Mouse (Mus musculus) cerebellum, adult 11 months (tissue): ENCODE results near the gene Pfkl.
"Not testable (repeated sequence)": the region's sequence is repeated elsewhere in the genome, so short reads cannot be mapped to it uniquely, and the experiment has no call there.

Experiments
- DNase-seq: peaks from one replicate; pipeline ENCODE4 v3.0.0; 2022

Gene Pfkl

DNA sequence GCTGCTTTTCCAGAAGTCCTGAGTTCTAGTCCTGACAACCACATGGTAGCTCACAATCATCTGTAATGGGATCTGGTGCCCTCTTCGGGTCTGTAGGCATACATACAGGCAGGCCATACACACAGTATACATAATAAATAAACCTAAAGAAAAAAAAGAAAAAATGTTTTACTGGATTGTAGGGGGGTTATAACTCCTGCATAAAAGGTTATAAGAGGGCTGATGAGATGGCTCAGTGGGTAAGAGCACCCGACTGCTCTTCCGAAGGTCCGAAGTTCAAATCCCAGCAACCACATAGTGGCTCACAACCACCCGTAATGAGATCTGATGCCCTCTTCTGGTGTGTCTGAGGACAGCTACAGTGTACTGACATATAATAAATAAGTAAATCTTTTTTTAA lies 1.2 kb upstream of the Pfkl start:
- DNase-seq: not testable (repeated sequence)

DNA sequence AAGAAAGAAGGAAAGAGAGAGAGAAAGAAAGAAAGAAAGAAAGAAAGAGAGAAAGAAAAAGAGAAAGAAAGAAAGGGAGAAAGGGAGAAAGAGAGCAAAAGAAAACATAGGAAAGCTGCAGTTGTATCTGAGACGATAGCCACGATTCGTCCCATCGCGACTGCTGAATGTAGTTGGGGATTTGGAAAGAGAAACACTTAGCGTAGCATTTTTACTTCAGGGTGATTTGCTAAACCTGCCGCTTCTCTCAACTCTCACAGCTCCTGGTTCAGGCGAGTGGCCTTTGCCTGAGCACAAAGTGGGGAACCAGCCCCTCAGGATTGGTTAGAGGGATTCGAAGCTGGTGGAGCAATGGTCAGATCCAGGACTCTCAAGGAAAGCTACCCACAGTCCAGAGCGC lies 452 bp upstream of the Pfkl start:
- no peak for DNase-seq

DNA sequence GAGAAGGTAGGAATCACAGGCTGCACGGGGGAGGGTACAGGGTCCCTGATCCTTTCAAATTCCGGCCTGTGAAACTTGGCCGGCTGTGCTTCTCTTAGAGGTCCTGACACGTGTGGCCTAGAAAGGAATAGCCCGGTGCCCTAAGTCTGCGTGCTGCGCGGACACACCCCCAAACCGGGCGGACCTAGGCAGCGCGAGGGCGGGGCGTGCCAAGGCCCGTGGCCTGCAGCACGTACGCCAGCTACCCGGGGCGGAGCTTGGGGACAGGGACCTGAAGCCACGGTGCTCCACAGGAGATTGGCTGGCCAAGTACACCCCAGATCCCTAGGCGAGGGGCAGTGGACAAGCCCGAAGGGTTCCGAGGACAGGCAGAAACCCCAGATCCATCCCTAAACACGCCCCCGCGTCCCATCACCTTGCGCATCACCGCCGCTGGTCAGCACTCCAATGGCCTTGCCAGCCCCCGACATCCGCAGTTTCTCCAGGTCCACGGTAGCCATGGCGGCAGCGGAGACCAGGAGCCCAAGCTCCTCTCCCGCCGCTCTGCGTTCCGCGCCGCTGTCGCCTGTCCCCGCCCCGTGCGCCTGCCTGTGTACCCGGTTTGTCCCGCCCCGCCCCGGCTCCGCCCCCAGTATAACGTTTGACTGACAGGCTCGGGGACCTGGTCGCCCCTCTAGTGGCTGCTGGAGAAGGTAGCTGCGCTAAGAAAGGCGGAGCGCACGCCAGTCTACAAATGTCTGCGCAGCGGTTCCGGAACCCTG lies 519 bp downstream of the Pfkl start:
- DNase-seq: peak; percentile 94

DNA sequence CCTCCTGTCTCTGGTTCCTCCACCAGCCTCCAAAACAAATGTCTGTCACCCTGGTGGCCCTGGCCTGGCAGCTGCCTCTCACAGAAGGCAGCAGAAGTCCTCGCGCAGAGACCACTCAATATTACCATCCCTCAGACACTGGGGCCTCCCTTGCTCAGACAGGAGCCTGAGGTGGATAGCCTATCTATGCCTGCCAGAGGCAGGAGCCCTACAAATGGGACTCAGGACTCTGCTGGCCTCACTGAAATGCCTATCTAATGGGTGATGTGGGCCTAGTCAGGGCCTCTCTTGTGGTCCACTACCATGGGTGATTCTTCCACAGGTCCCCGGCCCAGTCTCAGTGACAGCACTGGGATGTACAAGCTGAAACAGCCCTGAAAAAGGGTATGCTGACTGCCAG lies 1.7 kb downstream of the Pfkl start:
- DNase-seq: no peak

DNA sequence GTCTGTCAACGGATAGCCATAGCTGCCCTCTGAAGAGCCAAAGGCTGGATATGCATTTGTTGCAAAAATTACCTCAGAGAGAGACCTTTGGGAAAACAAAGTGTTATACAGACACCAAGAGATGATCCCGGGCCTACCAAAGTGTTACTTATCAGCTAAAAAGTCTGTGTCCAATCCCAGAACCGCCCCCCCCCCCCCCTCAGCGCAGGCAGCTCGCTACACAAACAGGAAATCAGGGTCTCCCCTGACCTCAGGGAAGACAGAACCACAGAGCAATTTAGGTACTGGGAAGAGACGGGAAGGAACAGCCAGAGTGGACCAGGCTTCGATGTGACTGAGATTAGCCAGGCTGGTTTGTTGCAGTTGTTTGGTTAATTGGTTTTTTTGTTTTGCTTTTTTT lies 2.7 kb downstream of the Pfkl start:
- DNase-seq: no peak

DNA sequence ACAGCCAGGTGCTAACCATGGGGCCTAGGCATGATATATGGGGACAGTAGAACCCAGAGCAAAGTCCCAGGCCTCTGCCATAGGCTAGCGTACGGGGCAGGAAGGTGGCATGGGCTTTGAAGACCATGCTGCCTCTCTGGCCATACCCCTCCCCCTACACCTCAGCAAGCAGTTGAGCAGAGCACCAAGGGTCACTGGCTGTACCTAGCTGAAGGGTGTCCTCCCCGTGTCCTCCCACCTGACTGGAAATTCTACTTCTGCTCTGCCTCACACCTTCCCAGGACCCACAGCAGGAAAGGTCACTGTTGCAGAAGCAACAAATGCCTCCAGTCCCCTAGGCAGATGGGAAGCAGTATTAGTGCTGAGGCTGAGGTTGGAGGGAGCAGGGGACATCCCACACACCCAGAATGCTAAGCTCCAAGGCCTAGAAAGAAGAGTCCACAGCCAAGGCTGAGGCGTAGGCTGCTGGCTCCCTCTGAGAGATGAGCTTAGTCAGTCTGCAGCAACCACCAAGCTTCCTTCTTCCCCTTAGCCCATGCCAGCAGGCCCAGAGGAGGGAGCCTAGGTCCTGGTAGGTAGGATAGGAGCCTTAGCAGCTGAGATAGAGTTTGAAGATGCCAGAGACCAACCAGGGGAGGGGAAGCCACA lies 4.0 kb downstream of the Pfkl start:
- DNase-seq: no peak

DNA sequence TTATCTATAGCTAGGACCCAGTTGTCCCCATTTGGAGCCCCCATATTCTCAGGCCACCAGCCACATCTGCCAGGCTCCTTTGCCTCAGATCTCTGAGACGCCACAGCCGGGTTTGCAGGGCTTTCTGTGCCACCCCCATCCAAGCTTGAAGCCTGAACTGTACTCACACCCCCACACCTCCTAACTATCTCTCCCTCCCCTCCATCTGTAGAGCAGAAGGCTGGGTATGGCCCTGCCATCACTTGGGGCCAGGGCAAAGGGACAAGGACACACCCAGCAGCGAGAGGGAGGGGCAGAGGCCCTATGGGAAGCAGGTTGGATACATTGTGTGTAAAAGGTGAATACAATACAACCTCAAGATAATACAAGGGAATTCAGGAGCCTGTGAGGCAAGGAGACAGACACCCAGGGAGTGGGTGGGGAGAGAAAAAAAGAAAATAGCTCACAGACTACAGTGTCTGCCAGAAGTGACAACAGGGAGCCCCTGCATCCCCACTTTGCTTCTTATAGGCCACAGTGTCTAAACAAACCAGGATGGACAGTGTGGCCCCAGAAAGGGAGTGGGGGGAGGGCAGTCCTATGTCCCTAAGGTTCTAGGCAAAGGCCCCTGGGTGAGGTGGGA lies 5.3 kb downstream of the Pfkl start:
- DNase-seq: no peak

DNA sequence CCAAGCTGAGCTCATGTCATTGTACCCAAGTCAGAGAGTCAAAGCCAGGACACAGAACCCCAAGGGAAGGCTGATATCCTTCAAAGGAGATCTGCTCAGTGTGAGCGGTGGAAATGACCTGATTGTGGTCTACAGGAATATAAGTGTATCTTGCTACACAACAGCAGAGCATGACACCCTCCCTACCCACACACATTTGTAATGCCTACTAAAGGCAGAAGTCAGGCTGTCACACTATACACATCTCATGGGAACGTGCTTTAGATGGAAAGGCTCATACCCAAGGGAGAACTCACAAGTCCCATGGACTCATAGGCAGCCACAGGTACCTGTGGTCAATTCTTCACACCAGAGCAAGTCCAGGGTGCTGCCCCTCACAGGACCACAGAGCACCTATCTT lies 7.6 kb downstream of the Pfkl start:
- DNase-seq: no peak

DNA sequence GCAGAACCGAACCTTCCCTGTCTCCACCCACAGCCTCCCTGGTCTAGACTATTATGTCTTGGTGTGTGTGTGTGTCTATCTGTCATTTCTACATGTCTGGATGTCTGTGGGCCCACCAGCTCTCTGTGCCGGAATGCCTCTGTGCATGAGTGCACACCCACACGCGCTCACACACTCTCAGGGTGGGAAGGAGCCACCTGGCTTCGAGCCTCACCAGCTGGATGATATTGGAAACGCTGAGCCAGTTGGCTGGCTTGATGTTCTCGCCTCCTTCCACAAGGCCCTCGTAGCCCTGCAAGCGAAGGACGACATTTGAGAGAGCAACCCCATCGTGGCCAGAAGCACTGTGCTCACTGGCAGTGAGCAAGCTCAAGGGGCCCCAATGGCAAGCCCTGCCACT lies 8.1 kb downstream of the Pfkl start:
- no peak for DNase-seq

DNA sequence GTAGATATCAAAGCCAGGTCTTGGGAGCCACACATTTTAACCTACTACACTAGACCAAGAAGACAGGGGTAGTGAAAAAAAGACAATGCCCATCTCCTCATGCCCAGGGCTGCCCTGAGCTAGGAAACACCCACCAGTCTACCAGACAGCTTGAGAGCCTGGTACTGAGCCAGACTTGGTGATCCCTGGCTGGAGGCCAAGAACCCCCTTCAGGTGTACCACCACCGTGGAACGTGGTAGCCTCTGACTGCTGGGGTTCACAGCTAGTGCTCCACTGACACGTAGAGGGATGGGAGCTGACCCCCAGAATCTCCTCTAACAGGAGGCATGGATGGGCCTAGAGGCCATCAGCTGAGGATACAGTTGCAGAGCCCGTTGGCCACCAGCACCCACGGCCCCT lies 9.7 kb downstream of the Pfkl start:
- no peak for DNase-seq

DNA sequence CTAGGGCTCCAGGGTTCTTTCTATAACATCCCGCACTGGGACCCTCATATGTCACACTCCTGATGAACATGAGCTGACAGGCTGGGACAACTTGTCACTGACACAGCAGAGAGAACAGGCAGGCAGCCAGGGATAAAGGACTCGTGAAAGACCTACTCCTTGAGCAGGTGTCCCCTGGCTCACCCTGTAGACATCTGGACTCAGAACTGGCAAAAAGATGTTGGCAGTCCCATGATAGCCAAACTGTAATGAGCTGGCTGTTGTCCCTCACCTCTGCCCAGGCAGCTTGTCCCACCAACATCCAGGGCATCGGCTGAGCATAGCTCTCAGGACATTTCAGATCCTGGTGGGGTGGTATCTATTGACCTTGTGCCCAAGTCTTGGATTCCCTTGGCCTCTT lies 14.2 kb downstream of the Pfkl start:
- DNase-seq: no peak

DNA sequence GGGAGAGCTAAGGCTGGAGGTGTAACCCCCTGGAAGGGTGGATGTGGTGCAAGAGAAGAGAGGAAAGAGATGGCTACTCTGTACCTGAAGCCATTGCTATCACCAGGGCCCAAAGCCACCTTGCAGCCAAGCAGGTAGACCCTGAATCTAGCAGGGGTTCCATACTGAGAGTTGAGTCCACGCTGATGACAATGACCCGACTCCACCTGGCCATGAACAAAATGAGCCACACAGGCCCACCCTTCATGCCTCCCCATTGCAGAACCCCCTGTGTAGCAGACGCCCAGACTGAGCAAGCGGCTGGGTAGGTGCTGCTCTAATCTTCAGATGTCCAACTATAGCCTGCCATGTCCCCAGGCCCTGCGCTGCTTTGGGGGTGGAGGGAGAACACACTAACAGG lies 24.1 kb downstream of the Pfkl start:
- no peak for DNase-seq

DNA sequence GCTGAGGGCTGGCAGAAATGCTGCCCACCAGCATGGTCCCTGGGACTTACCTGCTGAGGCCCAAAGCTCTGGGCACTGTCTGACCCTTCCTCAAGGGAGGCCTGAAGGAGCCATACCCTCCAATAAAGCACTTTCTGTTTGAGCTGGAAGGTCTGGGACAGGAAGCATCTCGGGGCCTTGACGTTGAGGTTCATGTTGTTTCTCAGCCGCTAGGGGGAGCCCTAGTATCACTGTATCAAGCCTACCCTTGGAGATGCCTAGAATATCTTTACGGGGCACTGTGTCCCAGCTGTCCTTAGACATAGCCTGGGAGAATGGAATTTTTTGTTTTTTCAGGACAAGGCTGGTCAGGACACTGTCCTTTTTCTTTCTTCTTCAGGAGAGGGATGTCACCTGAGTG lies 25.2 kb downstream of the Pfkl start:
- peak; percentile 68 for DNase-seq

DNA sequence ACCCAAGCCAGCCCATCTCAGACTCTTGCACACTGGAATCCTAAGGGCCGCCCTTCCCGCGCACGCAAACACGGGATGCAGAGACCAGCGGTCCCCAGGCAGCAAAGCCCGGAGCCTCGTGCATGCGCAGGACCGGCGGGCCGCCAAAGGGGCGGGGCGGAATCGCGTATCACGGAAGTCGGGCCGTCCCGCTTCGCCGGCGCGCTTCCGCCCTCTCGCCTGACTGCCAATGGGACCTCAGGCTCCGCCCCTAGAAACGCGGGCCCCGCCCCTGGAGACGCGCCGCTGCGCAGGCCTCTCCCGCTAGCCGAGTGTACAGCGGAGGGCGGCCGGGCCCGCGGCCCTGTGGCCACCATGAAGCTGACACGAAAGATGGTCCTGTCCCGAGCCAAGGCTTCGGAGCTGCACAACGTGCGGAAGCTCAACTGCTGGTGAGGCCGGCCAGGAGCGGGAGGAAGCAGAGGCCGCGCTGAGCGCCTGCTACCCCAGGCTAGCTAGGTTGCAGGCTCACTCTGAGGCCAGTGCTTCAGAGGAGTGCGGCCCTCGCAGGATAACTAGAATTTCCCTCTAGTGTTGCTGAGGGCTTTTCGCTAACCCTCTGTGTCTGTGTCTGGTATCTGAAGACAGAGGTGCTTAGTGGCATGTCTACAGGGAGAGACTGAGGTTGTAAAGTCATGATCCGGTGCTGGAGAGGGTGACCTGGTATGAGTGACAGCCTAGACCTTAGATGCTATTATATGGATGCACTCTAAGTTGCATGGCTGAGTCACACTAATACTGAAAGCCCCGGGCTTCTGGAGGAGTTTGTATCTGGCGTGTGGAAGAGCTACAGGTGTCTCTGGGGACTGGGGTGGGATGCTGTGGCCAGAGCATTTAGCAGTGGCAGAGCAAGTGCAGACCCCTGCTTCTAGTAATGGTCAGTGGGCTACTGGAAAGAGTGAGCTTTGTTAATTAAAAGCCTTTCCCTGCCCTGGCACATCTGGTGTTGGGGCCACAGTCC lies 31.2 kb downstream of the Pfkl start, which contains the start of gene 1810043G02Rik:
Gene 1810043G02Rik (plus strand): TSS at position 174 of the 1,000 bp plus-strand sequence.
- DNase-seq: peak; percentile 100

DNA sequence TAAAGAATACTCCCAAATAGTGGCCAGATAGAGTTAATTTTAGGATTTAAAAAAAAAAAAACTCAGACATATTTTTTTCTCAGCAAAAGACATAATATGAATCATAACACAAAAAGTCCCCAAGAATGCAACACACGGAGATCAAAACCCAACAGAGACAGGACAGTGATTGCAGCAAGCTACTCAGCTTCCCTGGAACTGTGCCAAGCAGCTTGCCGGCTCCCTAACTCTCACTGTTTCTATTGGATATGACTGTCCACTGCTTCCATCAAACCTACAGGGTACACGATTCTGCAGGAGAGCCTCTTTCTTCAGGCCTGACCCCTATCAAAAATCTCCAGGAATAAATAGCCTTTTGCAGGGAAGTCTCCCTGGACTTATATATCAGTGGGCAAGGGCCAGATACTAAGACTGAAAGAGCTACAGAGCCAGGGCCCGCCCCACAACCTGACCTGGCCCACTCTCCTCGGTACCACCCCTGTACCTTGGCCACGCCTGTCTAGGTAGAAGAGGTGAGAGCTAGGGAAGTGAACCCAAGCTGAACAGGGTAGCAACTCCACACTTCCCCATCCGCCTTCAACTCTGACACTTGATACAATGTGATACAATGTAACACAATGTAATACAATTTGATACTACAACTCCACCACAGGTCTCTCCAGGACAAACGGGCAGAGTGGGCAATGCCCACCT lies 33.3 kb downstream of the Pfkl start:
- no peak for DNase-seq

DNA sequence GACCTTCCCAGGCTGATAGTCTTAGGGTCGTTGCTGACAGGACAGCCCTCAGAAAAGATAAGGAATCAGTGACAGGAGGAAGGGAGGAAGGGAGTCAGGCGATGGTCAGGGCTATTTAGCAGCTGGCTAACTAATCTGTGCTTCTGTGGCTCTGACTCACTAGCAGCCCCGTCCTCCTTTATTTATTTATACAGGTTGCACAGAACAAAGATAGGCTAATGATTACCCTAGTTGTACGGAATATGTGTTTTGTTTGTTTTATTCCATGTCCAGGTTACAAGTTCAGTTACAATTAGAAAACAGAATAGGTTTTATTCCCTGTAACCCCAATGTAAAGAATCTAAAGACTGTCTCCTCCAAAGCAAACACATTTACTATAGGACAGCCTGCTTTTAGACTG lies 34.2 kb downstream of the Pfkl start:
- no peak for DNase-seq

DNA sequence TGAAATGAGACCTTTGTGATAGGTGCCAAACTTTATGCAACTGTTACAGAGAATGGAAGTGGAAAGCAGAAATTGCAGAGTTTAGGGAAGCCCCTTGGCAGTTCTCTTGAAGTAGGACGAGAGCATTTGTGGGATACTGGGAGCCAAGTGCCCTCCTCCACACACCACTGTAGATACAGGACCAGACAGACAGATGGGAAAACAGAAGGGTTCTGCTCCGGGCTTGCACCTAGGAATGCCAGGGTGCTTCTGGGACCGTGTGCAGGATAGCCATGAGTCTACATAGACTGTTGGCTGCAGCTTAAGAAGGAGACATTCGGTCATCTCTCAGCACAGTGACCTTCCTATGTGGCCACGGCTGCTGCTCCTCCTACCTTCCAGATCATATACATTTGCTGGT lies 35.1 kb downstream of the Pfkl start:
- DNase-seq: no peak

DNA sequence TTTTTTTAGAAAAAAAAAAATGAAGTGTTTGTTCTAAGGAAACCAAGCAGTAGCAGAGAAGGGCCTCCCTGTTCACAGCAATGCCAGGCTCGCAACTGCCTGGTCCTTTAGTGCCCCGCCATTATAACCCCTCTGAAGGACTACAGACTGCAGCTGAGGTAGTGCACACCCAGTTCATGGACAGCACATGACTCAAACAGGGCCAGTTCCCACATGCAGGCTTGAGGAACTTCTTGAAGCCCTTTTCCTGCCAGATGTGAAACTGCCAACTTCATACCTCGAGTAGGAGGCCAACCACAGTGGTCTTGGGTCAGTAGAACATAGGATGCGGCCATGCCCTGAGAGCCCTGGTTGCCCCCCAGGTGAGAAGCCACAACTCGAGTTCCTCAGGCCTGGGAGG lies 35.6 kb downstream of the Pfkl start:
- no peak for DNase-seq

DNA sequence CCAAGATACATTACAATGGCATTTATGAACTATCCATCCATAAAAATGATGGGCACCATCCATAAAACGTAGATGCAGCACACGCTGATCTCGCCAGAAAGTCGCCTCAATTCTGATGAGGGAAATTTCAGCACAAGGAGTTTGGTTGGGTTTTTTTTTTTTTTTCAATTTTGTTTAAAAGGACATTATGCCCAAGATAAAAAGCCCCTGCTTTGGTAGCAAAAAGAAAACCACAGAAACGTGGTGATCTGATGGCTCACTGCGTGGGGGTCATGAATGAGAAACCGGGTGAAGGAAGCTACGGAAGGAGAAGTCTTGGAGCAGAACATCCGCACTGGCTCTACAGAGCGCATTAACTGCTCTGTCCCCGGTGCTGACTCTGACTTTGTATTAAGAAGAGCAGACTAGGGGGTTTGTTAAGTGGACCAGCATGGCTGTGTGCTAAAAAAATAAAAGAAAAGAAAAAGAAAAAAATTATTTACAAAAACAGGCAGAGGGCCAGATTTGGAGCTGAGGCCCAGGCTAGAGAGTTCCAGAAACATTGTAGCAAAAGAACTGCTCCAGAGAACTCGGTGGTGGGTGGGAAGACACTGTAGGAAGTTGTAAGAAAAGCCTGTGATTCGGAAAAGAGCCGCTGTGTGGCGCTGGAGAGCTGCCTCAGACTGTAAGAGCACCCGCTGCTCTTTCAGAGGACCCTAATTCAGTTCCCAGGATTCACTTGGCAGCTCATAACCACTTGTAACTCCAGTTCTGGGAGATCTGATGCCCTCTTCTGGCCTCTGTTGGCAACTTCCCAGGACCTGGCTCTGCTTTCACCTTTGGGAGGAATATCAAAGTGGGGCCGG lies 38.0 kb downstream of the Pfkl start:
- no peak for DNase-seq

DNA sequence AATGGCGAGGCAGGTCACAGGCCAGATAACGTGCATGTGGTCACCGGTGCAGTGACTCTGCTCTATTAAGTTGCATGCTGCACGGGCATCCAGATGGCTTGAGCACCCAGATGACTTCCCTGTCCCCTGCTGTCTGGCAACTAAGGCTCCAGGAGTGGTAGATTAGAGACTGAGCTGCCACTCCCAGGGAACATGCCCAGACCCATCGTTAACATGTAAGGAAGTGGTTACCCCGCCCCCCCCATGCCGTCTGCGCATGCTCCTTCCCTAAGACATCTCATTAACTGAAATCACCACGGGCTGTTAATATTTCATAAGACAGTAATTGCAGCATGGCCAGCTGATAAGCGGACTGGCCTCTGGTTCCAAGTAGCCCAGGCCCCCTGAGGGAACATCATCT lies 38.7 kb downstream of the Pfkl start:
- no peak for DNase-seq

DNA sequence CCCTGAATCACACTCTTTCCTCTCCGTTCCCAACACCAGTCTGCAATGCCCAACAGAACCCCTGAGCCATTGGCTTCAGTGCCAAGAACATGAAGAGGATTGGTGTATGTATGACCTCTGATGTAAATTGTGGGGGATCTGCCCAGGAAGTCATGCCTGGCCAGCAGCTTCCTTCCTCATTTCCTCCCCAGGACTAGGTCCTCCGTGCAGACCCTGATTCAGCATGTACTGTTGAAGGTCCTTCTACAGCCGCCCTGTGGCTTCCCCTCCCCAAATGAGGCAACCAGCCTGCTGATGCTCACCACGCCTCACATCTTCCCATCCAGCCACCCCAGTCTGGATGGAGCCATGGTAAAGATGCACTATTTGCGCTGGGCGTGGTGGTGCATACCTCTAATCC lies 39.4 kb downstream of the Pfkl start, which contains the start of gene Trpm2:
Gene Trpm2 (minus strand): TSS at position 83 of the 400 bp plus-strand sequence.
- no peak for DNase-seq
